Mouse (Mus musculus) right cerebral cortex, postnatal 25 days (tissue): Measurements from ENCODE around the gene Eif5a2.

Experiments
- DNase-seq: peaks from one replicate; pipeline ENCODE4 v3.0.0; 2022

The Eif5a2 gene

DNA sequence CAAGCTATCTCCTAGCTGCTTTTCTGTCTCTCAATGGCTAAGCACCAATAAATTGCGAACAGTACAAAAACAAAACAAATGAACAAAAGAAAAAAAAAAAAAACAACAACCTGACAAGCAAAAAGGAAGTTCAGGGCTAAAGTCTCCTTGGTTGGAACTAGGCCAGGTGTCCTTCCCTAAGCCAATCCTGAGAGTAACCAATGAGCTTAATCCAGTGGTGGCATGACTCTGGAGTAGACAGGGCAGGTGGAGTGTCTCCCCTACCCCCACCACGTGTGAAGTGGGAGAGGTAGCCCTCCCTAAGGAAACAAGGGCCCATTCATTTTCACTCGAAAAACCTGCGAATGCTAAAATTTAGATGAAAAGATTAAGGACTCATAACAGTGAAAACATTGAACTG lies 30.4 kb downstream of the Eif5a2 start:
- no peak for DNase-seq

DNA sequence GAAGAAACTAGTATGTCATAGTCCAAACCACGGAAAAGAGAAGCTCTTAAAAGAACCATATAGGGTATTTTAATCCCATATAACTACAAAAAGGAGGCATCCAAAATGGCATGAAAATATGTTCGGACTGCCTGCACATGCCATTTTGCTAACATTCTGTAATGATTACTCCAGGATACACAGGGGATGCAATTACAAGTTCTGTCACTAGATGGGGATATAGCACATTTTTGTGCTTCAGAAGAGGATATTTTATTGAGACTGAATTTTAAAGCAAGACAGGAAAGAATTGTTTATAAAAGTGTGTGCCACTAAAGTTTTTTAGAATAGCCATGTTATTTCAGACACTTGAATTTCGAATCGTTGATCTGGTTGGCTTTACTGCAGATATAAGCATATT lies 33.3 kb downstream of the Eif5a2 start:
- no peak for DNase-seq

DNA sequence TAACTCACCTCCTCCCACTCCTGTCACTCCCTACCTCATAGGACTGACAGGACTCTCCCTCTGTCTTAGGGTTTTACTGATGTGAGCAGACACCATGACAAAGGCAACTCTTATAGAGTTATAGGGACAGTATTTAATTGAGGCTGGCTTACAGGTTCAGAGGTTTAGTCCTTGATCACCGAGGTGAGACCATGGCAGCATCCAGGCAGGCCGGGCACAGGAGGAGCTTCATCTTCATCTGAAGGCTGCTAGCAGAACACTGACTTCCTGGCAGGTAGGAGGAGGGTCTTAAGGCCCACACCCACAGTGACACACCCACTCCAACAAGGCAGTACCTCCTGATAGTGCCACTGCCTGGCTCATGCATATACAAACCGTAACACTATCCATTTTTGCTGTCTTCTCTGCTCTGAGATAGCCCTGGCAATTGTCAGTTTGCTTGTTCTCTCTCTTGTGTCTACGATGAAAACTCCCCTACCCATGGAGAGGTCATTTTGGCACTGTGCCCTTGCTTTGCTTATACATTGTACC lies 35.0 kb downstream of the Eif5a2 start:
- DNase-seq = no peak

DNA sequence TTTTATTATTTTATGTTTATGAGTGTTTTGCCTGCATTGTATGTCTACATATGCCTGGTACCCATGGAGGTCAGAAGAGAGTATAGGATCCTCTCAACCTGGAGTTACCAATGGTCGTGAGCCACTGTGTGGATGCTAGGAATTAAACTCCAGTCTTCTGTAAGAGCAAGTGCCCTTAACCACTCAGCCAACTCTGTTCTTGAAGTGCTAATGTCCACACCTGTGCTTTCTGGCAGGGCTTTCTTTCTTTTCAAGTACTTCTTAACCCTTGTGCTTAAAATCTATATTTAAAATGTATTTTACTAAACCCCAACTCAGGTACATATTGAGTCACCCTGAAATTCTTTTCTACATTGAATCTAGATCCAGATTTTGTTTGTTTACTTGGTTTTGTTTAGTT lies 45.2 kb downstream of the Eif5a2 start:
- no peak for DNase-seq

DNA sequence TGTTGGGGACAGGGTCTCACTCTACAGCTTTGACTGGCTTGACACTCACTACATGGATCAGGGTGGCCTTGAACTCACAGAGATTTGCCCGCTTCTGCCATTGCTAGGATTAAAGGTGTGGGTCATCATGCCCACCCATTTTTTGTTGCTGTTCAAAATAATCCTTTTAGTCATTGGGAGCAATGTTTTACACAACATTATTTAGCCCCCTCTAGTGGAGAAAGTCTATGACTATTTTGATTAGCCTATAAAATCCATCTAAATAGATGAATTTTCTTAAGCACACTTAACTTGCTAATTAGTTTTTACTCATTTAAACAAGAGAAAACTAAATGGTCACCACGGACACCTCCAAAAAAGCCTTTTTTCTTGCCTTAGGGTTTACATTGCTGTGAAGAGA lies 46.5 kb downstream of the Eif5a2 start:
- DNase-seq = no peak

DNA sequence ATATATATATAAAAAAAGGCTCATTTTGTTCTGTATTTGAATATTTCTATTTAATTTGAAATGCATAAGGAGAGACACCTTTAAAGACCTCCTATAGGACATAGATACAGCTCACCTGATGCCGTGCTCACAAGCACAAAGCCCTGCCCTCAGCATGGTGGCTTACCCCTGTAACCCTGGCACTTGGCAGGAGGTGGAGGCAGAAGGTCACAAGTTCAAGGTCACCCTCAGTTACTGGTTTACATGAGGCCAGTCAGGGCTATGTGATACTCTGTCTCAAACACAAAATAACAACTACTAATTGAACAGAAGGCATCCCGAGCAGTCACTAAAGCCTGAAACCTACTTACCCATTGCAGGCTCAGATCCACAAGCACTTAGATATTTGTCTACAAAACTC lies 48.4 kb downstream of the Eif5a2 start:
- DNase-seq = no peak

DNA sequence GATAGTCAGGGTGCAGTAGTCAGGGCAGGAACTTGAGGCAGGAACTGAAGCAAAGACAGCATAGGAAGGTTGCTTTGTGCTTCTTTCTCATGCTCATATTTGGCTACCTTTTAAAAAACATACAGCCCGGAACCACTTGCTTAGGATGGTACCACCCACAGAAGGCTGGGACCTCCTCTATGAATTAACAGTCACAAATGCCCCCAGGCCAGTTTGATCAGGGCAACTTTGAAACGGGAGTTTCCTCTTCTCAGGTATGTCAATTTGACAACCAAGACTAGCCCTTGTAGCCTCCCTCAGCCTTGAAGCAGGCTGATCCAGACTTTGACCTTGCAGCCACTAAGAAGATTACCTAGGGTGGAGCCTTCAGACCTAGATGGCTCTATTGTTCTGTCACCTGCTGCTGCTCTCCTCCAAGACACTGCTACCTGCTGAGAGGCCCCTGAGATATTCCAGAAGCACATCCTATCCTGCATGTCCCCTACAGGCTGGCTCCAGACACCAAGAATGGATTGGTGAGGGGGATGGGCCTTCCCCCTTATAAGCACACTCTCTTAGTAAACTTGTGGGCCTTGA lies 55.8 kb downstream of the Eif5a2 start:
- no peak for DNase-seq

DNA sequence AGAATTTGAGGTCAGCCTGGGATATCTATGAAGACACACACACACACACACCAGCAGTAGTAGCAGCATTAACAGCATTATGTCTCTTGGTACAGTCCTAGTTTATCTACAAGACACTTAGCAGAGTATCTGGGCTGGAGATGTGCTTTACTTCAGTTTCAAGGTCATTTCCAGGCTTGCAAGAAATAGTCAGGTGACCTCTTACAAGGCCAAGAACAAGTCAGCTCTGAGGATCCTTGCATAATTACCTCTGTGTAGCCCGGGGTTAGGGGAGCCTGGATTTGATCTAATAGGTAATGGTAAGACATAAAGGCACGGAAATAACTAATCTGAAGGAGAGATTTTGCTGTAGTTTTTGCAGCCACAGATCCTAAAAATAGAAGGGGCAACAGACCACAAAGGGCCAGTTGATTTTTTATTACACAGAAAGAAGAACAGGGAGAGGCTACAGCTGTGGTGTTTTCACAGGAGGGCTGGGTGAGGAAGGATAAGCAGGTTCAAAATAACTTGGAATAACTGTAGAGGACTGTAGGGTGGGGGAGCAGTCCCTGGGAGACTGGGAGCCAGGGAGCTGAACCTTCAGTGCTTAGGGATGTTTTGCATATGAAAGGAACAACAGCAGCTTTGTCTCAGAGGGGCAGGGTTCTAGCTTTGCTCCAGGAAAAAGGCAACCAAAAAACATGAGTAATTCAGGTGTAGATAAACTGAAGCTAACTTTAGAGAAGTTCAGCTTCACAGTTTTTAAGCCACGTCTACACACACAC lies 61.0 kb downstream of the Eif5a2 start:
- no peak for DNase-seq

DNA sequence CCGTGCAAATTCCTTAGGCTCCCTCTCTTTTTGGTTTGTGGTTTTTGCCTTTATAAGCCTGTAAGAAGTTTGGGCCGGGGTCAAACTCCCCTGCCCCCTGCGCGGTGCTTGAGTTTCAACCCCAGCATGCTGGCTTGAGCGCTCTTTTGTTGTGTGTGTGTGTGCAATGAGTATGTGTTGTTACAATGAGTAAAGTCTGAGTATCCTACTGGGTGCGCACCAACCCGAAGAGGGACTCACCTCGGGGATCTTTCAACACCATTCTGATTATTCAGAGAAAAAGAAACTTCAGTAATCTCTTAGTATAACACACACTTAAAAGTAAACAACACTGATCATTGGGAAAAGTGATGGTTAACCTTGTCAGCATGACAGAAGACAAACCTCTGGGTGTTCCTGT lies 62.2 kb downstream of the Eif5a2 start:
- no peak for DNase-seq

DNA sequence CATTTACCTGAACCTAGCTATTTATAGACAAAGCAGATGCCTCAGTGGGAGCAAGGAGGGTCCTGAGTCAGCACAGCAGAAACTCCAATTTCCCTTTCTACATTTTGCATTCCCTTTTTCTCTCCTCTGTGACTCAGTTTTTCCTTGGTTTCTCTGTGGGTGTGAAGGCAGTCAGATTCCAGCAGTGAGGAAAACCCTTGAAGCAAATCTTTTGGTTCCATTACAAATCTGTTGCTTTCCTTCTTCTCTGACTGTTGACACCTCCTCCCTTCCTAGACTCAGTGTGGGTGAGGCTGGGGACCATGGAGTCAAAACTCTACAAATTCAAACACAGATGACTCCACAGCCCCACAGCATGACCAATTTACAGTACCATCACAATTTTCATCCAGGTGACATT lies 66.0 kb downstream of the Eif5a2 start:
- no peak for DNase-seq
